20 mouse cellular contexts compared by ENCODE assay signal in genomic region chr17:26893492-26893891, GRCm38 (mm10). TPM values are rescaled to one million over a fixed set of nuclear protein-coding genes. Genes with fewer than 3 reads are reported as not detected.
DNase-seq lines count a peak whose midpoint lies in the region; ATAC-seq and TF ChIP-seq lines count a peak whose summit lies in the region.
"Had no signal": no experiment of that assay in that cellular context is flagged by ENCODE, and none has a peak within 500 bp of the region (broad histone marks: within the 10 kb centered on the region; RNA-seq: fewer than 3 reads in every experiment).

No protein-coding gene starts in this region.

- no peak for DNase-seq in heart, embryonic 10.5 days (ENCODE audit: low spot score)
- DNase-seq in heart, adult 9 months (ENCODE audit: low spot score in 2 of 2), result no peak
- no peak for DNase-seq in limb, embryonic 11.5 days (ENCODE audit: low spot score)
- no peak for DNase-seq in limb, embryonic 10.5 days (ENCODE audit: low spot score)
- no peak for DNase-seq in limb, embryonic 14.5 days (ENCODE audit: low spot score)
- no peak for DNase-seq in thymus, postnatal 10 days (ENCODE audit: low spot score in 2 of 2)
- no peak for DNase-seq in adrenal gland, postnatal 36 days
- DNase-seq: cerebellum, adult 18-20 months; kidney, postnatal 25 days; liver; lung, adult 2 months had no signal

- H3K9me3 ChIP-seq in heart, embryonic 10.5 days, result no peaks in the 10 kb centered on the region
- no peaks in the 10 kb centered on the region for H3K9me3 ChIP-seq in limb, embryonic 11.5 days (ENCODE audit: control insufficient read depth, low read length)
- H3K9me3 ChIP-seq in limb, embryonic 10.5 days (replicated peaks), result no peaks in the 10 kb centered on the region
- no peaks in the 10 kb centered on the region for H3K9me3 ChIP-seq in embryonic facial prominence, embryonic 15.5 days (replicated peaks)
- H3K9me3 ChIP-seq in limb, embryonic 14.5 days (ENCODE audit: control insufficient read depth, low read length), result no peaks in the 10 kb centered on the region

- H3K4me2 ChIP-seq in limb, embryonic 11.5 days (ENCODE audit: low read depth, severe bottlenecking), result no peak overlapping the region
- no peak overlapping the region for H3K4me2 ChIP-seq in embryonic facial prominence, embryonic 15.5 days (replicated peaks)
- H3K4me2 ChIP-seq in limb, embryonic 14.5 days (replicated peaks; ENCODE audit: low read depth, low read length, severe bottlenecking), result no peak overlapping the region

- H3K9ac ChIP-seq in limb, embryonic 11.5 days (ENCODE audit: low read length), result 0 out of 2 replicates have a peak overlapping the region, but pooled peaks have one; percentile 22
- no peak overlapping the region for H3K9ac ChIP-seq in embryonic facial prominence, embryonic 15.5 days
- no peak overlapping the region for H3K9ac ChIP-seq in limb, embryonic 14.5 days (ENCODE audit: low read depth, low read length, severe bottlenecking)

- no peak for TF ChIP-seq POLR2A in limb, embryonic 14.5 days (IDR thresholded peaks at IDR 0.05; ENCODE audit: borderline replicate concordance, extremely low read depth, insufficient read depth, insufficient read length)

- no peak for ATAC-seq in limb, embryonic 11.5 days (ENCODE audit: insufficient number of reproducible peaks, low FRiP score, low TSS enrichment, low read depth)
- ATAC-seq in embryonic facial prominence, embryonic 15.5 days (ENCODE audit: insufficient number of reproducible peaks, low FRiP score, low TSS enrichment, low read depth), result no peak
- ATAC-seq in limb, embryonic 14.5 days (ENCODE audit: low FRiP score, low read depth), result no peak
- ATAC-seq: intestine, postnatal 0 days had no signal

- no peak overlapping the region for H3K4me3 ChIP-seq in heart, embryonic 10.5 days
- no peak overlapping the region for H3K4me3 ChIP-seq in limb, embryonic 11.5 days (ENCODE audit: low read depth, low read length)
- no peak overlapping the region for H3K4me3 ChIP-seq in limb, embryonic 10.5 days
- no peak overlapping the region for H3K4me3 ChIP-seq in embryonic facial prominence, embryonic 15.5 days (replicated peaks)
- no peak overlapping the region for H3K4me3 ChIP-seq in limb, embryonic 14.5 days (replicated peaks; ENCODE audit: low read length)
- H3K4me3 ChIP-seq: erythroblast, embryonic 14.5 days had no signal

- 52% methylated on average over 6 of the region's 6 CpGs for WGBS in heart, embryonic 10.5 days
- 60% methylated on average over 6 of the region's 6 CpGs for WGBS in limb, embryonic 11.5 days
- 66% methylated on average over 6 of the region's 6 CpGs for WGBS in limb, embryonic 10.5 days
- 52% methylated on average over 6 of the region's 6 CpGs for WGBS in embryonic facial prominence, embryonic 15.5 days
- WGBS in limb, embryonic 14.5 days, result 46% methylated on average over 6 of the region's 6 CpGs

- no peaks in the 10 kb centered on the region for H3K27me3 ChIP-seq in heart, embryonic 10.5 days (ENCODE audit: insufficient read depth, poor library complexity, severe bottlenecking)
- no peaks in the 10 kb centered on the region for H3K27me3 ChIP-seq in limb, embryonic 11.5 days (ENCODE audit: control insufficient read depth, insufficient read depth, low read length)
- H3K27me3 ChIP-seq in limb, embryonic 10.5 days (ENCODE audit: low read depth, poor library complexity, severe bottlenecking), result peaks cover 22% of the 10 kb centered on the region; the same call in 1 of the 2 replicates
- 0 out of 2 replicates have a peak, but pooled peaks cover 5% of the 10 kb centered on the region for H3K27me3 ChIP-seq in embryonic facial prominence, embryonic 15.5 days
- H3K27me3 ChIP-seq in limb, embryonic 14.5 days (ENCODE audit: control insufficient read depth, insufficient read depth, low read length), result no peaks in the 10 kb centered on the region

- peak overlapping the region; percentile 83 for H3K27ac ChIP-seq in heart, embryonic 10.5 days
- no peak overlapping the region for H3K27ac ChIP-seq in limb, embryonic 11.5 days (replicated peaks; ENCODE audit: low read depth, low read length)
- no peak overlapping the region for H3K27ac ChIP-seq in limb, embryonic 10.5 days
- H3K27ac ChIP-seq in embryonic facial prominence, embryonic 15.5 days (replicated peaks), result peak overlapping the region; percentile 48; the same call in 1 of the 2 replicates
- peak overlapping the region; percentile 40; the same call in 1 of the 2 replicates for H3K27ac ChIP-seq in limb, embryonic 14.5 days (replicated peaks; ENCODE audit: low read depth, low read length)

- H3K36me3 ChIP-seq in heart, embryonic 10.5 days, result no peaks in the 10 kb centered on the region
- no peaks in the 10 kb centered on the region for H3K36me3 ChIP-seq in limb, embryonic 11.5 days (ENCODE audit: control insufficient read depth, insufficient read depth, low read length)
- no peaks in the 10 kb centered on the region for H3K36me3 ChIP-seq in limb, embryonic 10.5 days
- H3K36me3 ChIP-seq in embryonic facial prominence, embryonic 15.5 days, result no peaks in the 10 kb centered on the region
- no peaks in the 10 kb centered on the region for H3K36me3 ChIP-seq in limb, embryonic 14.5 days (ENCODE audit: control insufficient read depth, insufficient read depth, low read length)

- H3K4me1 ChIP-seq in heart, embryonic 10.5 days, result peaks cover 53% of the 10 kb centered on the region
- H3K4me1 ChIP-seq in limb, embryonic 11.5 days (ENCODE audit: control insufficient read depth, insufficient read depth, low read length), result peaks cover 8% of the 10 kb centered on the region; the same call in 1 of the 2 replicates
- H3K4me1 ChIP-seq in limb, embryonic 10.5 days, result peaks cover 24% of the 10 kb centered on the region
- H3K4me1 ChIP-seq in embryonic facial prominence, embryonic 15.5 days, result peaks cover 25% of the 10 kb centered on the region
- peaks cover 18% of the 10 kb centered on the region for H3K4me1 ChIP-seq in limb, embryonic 14.5 days (ENCODE audit: control insufficient read depth, insufficient read depth, low read length)

RNA-seq across cellular contexts. Expression of gene Kifc5b, which starts 23.4 kb away (rescaled TPM):
- polyA plus RNA-seq in heart, embryonic 10.5 days (2016; fragmentation: Nextera tagmentation; extraction: Ambion mirVana), result 6.7 and 8.3 TPM in 2 replicates
- 7.3 and 9.8 TPM in 2 replicates for polyA plus RNA-seq in limb, embryonic 11.5 days (2014; fragmentation: Nextera tagmentation; extraction: Ambion mirVana)
- 12.3 and 12.6 TPM in 2 replicates for polyA plus RNA-seq in limb, embryonic 10.5 days (2016; fragmentation: Nextera tagmentation; extraction: Ambion mirVana)
- polyA plus RNA-seq in embryonic facial prominence, embryonic 15.5 days (2015; fragmentation: Nextera tagmentation; extraction: Ambion mirVana), result 6.5 and 7.4 TPM in 2 replicates
- polyA plus RNA-seq in limb, embryonic 14.5 days (2012; rRNA removed), result 23.7 TPM in 2 replicates
- polyA plus RNA-seq in limb, embryonic 14.5 days (2014; fragmentation: Nextera tagmentation; extraction: Ambion mirVana), result 4.9 and 5.9 TPM in 2 replicates
- total RNA-seq in adrenal gland, postnatal 36 days (2021), result 1 to 10 TPM; 1.7 to 1.9 TPM

RNA-seq across cellular contexts. Expression of gene Phf1, which starts 39.4 kb away (rescaled TPM):
- polyA plus RNA-seq in heart, embryonic 10.5 days (2016; fragmentation: Nextera tagmentation; extraction: Ambion mirVana), result 6.0 and 7.3 TPM in 2 replicates
- 4.7 and 5.0 TPM in 2 replicates for polyA plus RNA-seq in limb, embryonic 11.5 days (2014; fragmentation: Nextera tagmentation; extraction: Ambion mirVana)
- 3.5 and 5.0 TPM in 2 replicates for polyA plus RNA-seq in limb, embryonic 10.5 days (2016; fragmentation: Nextera tagmentation; extraction: Ambion mirVana)
- 13.6 and 17.4 TPM in 2 replicates for polyA plus RNA-seq in embryonic facial prominence, embryonic 15.5 days (2015; fragmentation: Nextera tagmentation; extraction: Ambion mirVana)
- polyA plus RNA-seq in limb, embryonic 14.5 days (2012; rRNA removed), result 56.6 and 72.8 TPM in 2 replicates
- polyA plus RNA-seq in limb, embryonic 14.5 days (2014; fragmentation: Nextera tagmentation; extraction: Ambion mirVana), result 11.9 and 12.8 TPM in 2 replicates
- 10 to 100 TPM; 34.2 to 37.9 TPM for total RNA-seq in adrenal gland, postnatal 36 days (2021)

RNA-seq across cellular contexts. Expression of gene Cuta, which starts 45.9 kb away (rescaled TPM):
- polyA plus RNA-seq in heart, embryonic 10.5 days (2016; fragmentation: Nextera tagmentation; extraction: Ambion mirVana), result 155 and 167 TPM in 2 replicates
- 164 and 170 TPM in 2 replicates for polyA plus RNA-seq in limb, embryonic 11.5 days (2014; fragmentation: Nextera tagmentation; extraction: Ambion mirVana)
- 184 and 188 TPM in 2 replicates for polyA plus RNA-seq in limb, embryonic 10.5 days (2016; fragmentation: Nextera tagmentation; extraction: Ambion mirVana)
- 172 and 180 TPM in 2 replicates for polyA plus RNA-seq in embryonic facial prominence, embryonic 15.5 days (2015; fragmentation: Nextera tagmentation; extraction: Ambion mirVana)
- polyA plus RNA-seq in limb, embryonic 14.5 days (2012; rRNA removed), result 127 and 172 TPM in 2 replicates
- polyA plus RNA-seq in limb, embryonic 14.5 days (2014; fragmentation: Nextera tagmentation; extraction: Ambion mirVana), result 146 and 158 TPM in 2 replicates
- total RNA-seq in adrenal gland, postnatal 36 days (2021), result 100 to 1,000 TPM; 129 to 165 TPM

RNA-seq across cellular contexts. Expression of gene Syngap1, which starts 47.6 kb away (rescaled TPM):
- polyA plus RNA-seq in heart, embryonic 10.5 days (2016; fragmentation: Nextera tagmentation; extraction: Ambion mirVana), result 0.86 and 1.6 TPM in 2 replicates
- 3.1 and 3.5 TPM in 2 replicates for polyA plus RNA-seq in limb, embryonic 11.5 days (2014; fragmentation: Nextera tagmentation; extraction: Ambion mirVana)
- 2.8 and 3.1 TPM in 2 replicates for polyA plus RNA-seq in limb, embryonic 10.5 days (2016; fragmentation: Nextera tagmentation; extraction: Ambion mirVana)
- polyA plus RNA-seq in embryonic facial prominence, embryonic 15.5 days (2015; fragmentation: Nextera tagmentation; extraction: Ambion mirVana), result 2.2 and 3.2 TPM in 2 replicates
- polyA plus RNA-seq in limb, embryonic 14.5 days (2012; rRNA removed), result 82.4 and 111 TPM in 2 replicates
- 2.0 and 2.4 TPM in 2 replicates for polyA plus RNA-seq in limb, embryonic 14.5 days (2014; fragmentation: Nextera tagmentation; extraction: Ambion mirVana)
- total RNA-seq in adrenal gland, postnatal 36 days (2021), result 10 to 100 TPM; 11.4 to 18.6 TPM

RNA-seq across cellular contexts. Expression of gene Nkx2-5, which starts 48.7 kb away (rescaled TPM):
- 146 and 189 TPM in 2 replicates for polyA plus RNA-seq in heart, embryonic 10.5 days (2016; fragmentation: Nextera tagmentation; extraction: Ambion mirVana)
- polyA plus RNA-seq in limb, embryonic 11.5 days (2014; fragmentation: Nextera tagmentation; extraction: Ambion mirVana), result 0.16 TPM in 1 of 2 replicates, not detected in the other
- polyA plus RNA-seq in limb, embryonic 10.5 days (2016; fragmentation: Nextera tagmentation; extraction: Ambion mirVana), result 0.10 and 0.14 TPM in 2 replicates
- 8.8 and 11.4 TPM in 2 replicates for polyA plus RNA-seq in embryonic facial prominence, embryonic 15.5 days (2015; fragmentation: Nextera tagmentation; extraction: Ambion mirVana)
- 0.06 and 0.15 TPM in 2 replicates for polyA plus RNA-seq in limb, embryonic 14.5 days (2012; rRNA removed)
- not detected in 2 replicates for polyA plus RNA-seq in limb, embryonic 14.5 days (2014; fragmentation: Nextera tagmentation; extraction: Ambion mirVana)
- total RNA-seq in adrenal gland, postnatal 36 days (2021), result not detected
- total RNA-seq: hematopoietic stem cell, adult 5-6 weeks; layer of hippocampus, postnatal 25 days; megakaryocyte progenitor cell, adult 5-6 weeks; midbrain, postnatal 0 days had no signal
- polyA plus RNA-seq: erythroblast, embryonic 14.5 days; midbrain, postnatal 0 days; neural tube, embryonic 14.5 days; thymus, postnatal 0 days had no signal

Comparison
In these comparisons a context has a peak if more than half of its experiments do, and no peak if none do; other contexts are left out.
1. H3K27ac ChIP-seq: peak in heart, embryonic 10.5 days (single experiment), embryonic facial prominence, embryonic 15.5 days (single experiment) and limb, embryonic 14.5 days (single experiment); none in limb, embryonic 11.5 days (single experiment) and limb, embryonic 10.5 days (single experiment).